Mouse (Mus musculus) frontal cortex, postnatal 36 days (tissue): Measurements from ENCODE around the gene Tmem151b.

Source experiments
- DNase-seq, 2 experiments: peaks; one replicate each; pipeline ENCODE4 v3.0.0; 2022; ENCODE audit warnings: low spot score in 2 of 2

The Tmem151b gene

GRCm38 (mm10) chr17:45549617-45550181 lies at the start of gene Tmem151b:
Gene Tmem151b, minus strand, starts transcription at chr17:45549677.
- DNase-seq = no peak

GRCm38 (mm10) chr17:45598891-45599290 lies 49.4 kb upstream of the Tmem151b start:
- DNase-seq = no peak

- no peak for DNase-seq
Measured at GRCm38 (mm10) chr17:45598376-45598775, 48.9 kb upstream of the Tmem151b start.

GRCm38 (mm10) chr17:45597787-45598186 lies 48.3 kb upstream of the Tmem151b start:
- no peak for DNase-seq

- DNase-seq = peak in 1 of 2 experiments; percentile 69
Measured at GRCm38 (mm10) chr17:45596631-45597396, 47.3 kb upstream of the Tmem151b start.

- no peak for DNase-seq
Measured at GRCm38 (mm10) chr17:45595736-45596390, 46.4 kb upstream of the Tmem151b start.

- DNase-seq = no peak
Measured at GRCm38 (mm10) chr17:45594881-45595735, 45.6 kb upstream of the Tmem151b start.

- DNase-seq = no peak
Measured at GRCm38 (mm10) chr17:45594195-45594594, 44.7 kb upstream of the Tmem151b start.

- no peak for DNase-seq
Measured at GRCm38 (mm10) chr17:45593479-45593878, 44.0 kb upstream of the Tmem151b start.

- no peak for DNase-seq
Measured at GRCm38 (mm10) chr17:45592606-45593431, 43.3 kb upstream of the Tmem151b start.

GRCm38 (mm10) chr17:45591701-45592605 lies 42.5 kb upstream of the Tmem151b start:
- DNase-seq = no peak

- DNase-seq = no peak
Measured at GRCm38 (mm10) chr17:45590410-45590809, 40.9 kb upstream of the Tmem151b start.

- no peak for DNase-seq
Measured at GRCm38 (mm10) chr17:45589844-45590243, 40.4 kb upstream of the Tmem151b start.

- no peak for DNase-seq
Measured at GRCm38 (mm10) chr17:45589236-45589635, 39.8 kb upstream of the Tmem151b start.

GRCm38 (mm10) chr17:45588370-45588769 lies 38.9 kb upstream of the Tmem151b start:
- no peak for DNase-seq

GRCm38 (mm10) chr17:45586449-45586837 lies 37.0 kb upstream of the Tmem151b start:
- no peak for DNase-seq

- DNase-seq = no peak
Measured at GRCm38 (mm10) chr17:45585725-45586448, 36.4 kb upstream of the Tmem151b start.

GRCm38 (mm10) chr17:45584939-45585678 lies 35.6 kb upstream of the Tmem151b start:
- DNase-seq = peak in 1 of 2 experiments; percentile 77
